Mouse (Mus musculus) G1E (cell line): ENCODE measurements around the gene Slc9a3r1. TPM values are rescaled to one million over a fixed set of nuclear protein-coding genes. Genes with fewer than 3 reads are reported as not detected.

Experiments
- ATAC-seq: 2 replicates; pipeline ENCODE4 v1.8.0; 2016; ENCODE audit warnings: mild to moderate bottlenecking; ENCODE audit not compliant: insufficient number of reproducible peaks, poor library complexity, low FRiP score, severe bottlenecking; ENCODE audit errors: extremely low read depth
- DNase-seq: peaks from one replicate; pipeline ENCODE4 v3.0.0; 2012; ENCODE audit warnings: low spot score
- H3K27me3 ChIP-seq: 2 replicates; pipeline ENCODE4 v1.6.1; 2012; ENCODE audit warnings: mild to moderate bottlenecking, low read length, inconsistent platforms; ENCODE audit not compliant: insufficient read depth
- H3K36me3 ChIP-seq: replicated peaks from 2 replicates; pipeline ENCODE3; 2012; ENCODE audit warnings: mild to moderate bottlenecking, inconsistent platforms
- H3K4me1 ChIP-seq: 2 replicates; pipeline ENCODE4 v1.6.1; 2012; ENCODE audit warnings: low read depth, low read length, inconsistent platforms, mixed read lengths; ENCODE audit not compliant: insufficient read depth
- H3K4me3 ChIP-seq: 2 replicates; pipeline ENCODE4 v1.5.1; 2012; ENCODE audit warnings: low read depth, mild to moderate bottlenecking, inconsistent platforms, low read length, moderate library complexity, mixed read lengths
- H3K9me3 ChIP-seq: replicated peaks from 2 replicates; pipeline ENCODE4 v1.6.1; 2012; ENCODE audit warnings: inconsistent platforms
- CTCF ChIP-seq: IDR thresholded peaks from 2 replicates; pipeline ENCODE4 v1.5.1; 2012; ENCODE audit warnings: low read depth, low read length, inconsistent platforms, mixed read lengths
- GATA1 ChIP-seq: IDR thresholded peaks from 2 replicates; pipeline ENCODE4 v1.6.1; 2012; ENCODE audit warnings: borderline replicate concordance, low read length, inconsistent platforms, mixed read lengths
- GATA2 ChIP-seq: IDR thresholded peaks from 2 replicates; pipeline ENCODE4 v1.6.1; 2012; ENCODE audit warnings: low read depth, low read length, inconsistent platforms, borderline replicate concordance
- POLR2AphosphoS5 ChIP-seq: IDR thresholded peaks from 2 replicates; pipeline ENCODE4 v1.6.1; 2012; ENCODE audit warnings: low read depth, low read length, inconsistent platforms; ENCODE audit not compliant: insufficient replicate concordance
- TAL1 ChIP-seq: conservative IDR thresholded peaks from 2 replicates; pipeline ENCODE4 v1.6.1; 2012; ENCODE audit warnings: low read depth, low read length, inconsistent platforms, mixed read lengths
- polyA plus RNA-seq: library from polyadenylated mRNA; stranded (reverse); fragments of >175 nt; gene quantifications from 2 replicates; pipeline ENCODE4 v1.2.3, GENCODE M21; 2012
- total RNA-seq, 2 experiments: library from RNA; stranded (forward) in 1 of 2; stranded (reverse) in 1 of 2; fragments of 200-1000 nt in 1 of 2; fragments of >200 nt in 1 of 2; fragmentation: Nextera tagmentation in 1 of 2; gene quantifications; 2 replicates each; pipeline ENCODE4 v1.2.3; 2014 to 2017

Gene Slc9a3r1
- total and polyA plus RNA-seq, 3 experiments = 57.3 to 357 (median 94.5) TPM

GRCm38 (mm10) chr11:115167631-115168249 is 4.6 kb downstream of the Slc9a3r1 start:
- DNase-seq = no peak
- Histone ChIP-seq H3K27me3 (no peaks in the 10 kb centered on the region), H3K4me3 (no peak overlapping the region; the same call in 1 of the 2 replicates), H3K4me1 (peaks cover 74% of the 10 kb centered on the region), H3K36me3 (peaks cover 80% of the 10 kb centered on the region), H3K9me3 (no peaks in the 10 kb centered on the region)
- TF ChIP-seq POLR2AphosphoS5 = no peak
- ATAC-seq = no peak

DNA sequence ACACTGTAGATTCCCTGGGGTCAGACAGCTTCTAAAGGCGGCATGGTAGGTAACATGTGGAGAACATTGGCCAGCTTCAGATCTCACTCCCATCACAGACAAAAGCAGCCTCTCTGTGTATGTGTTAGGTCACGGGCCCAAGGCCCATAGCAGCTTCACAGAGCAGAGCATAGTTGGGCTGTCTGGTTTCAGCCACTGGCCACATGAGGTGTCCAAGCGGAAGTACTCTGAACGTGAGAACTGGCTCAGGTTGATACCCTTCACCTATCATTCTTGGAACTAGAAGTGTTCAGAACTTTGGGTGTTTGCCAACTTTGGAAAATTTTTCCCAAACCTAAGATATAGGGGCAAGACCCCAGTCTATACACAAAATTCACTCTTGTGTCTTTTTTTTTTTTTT is 6.3 kb downstream of the Slc9a3r1 start:
- Histone ChIP-seq H3K4me3 (no peak overlapping the region), H3K27me3 (no peaks in the 10 kb centered on the region), H3K4me1 (peaks cover 89% of the 10 kb centered on the region), H3K36me3 (peaks cover 97% of the 10 kb centered on the region), H3K9me3 (no peaks in the 10 kb centered on the region)
- no peak for DNase-seq
- TF ChIP-seq GATA2 (no peak), CTCF (no peak)
- ATAC-seq = no peak

- DNase-seq = no peak
- Histone ChIP-seq H3K4me1 (peaks cover 84% of the 10 kb centered on the region), H3K27me3 (no peaks in the 10 kb centered on the region), H3K4me3 (no peak overlapping the region; the same call in 1 of the 2 replicates), H3K36me3 (peaks cover 98% of the 10 kb centered on the region), H3K9me3 (no peaks in the 10 kb centered on the region)
- no peak for ATAC-seq
- no peak for TF ChIP-seq CTCF
- TF ChIP-seq GATA1 = no peak
- no peak for TF ChIP-seq GATA2
- TF ChIP-seq POLR2AphosphoS5 = no peak
- TF ChIP-seq TAL1 = no peak
Measured at GRCm38 (mm10) chr11:115171125-115171524, 8.0 kb downstream of the Slc9a3r1 start.

DNA sequence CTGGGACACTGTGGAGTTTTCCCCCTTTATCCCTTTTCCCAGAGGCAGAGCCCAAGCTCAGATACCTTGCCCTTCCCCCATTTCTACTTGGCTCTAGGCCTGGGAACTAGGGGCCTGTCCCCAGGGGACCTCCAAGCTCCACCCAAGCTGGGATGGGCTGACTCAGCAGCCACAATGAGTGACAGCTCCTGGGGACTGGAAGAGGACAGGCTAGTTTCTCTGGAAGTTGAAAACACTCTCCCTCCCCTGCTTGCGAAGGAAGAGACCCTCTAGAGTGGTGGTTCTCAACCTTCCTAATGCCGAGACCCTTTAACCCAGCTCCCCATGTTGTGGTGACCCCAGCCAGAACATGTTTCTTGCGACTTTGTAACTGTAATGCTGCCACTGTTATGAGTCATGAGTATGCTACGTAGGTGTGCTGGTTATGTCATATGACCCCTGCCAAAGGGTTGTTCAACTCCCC is 9.7 kb downstream of the Slc9a3r1 start:
- DNase-seq = peak; percentile 81
- Histone ChIP-seq H3K27me3 (no peaks in the 10 kb centered on the region), H3K4me1 (peaks cover 80% of the 10 kb centered on the region), H3K36me3 (peaks cover 99% of the 10 kb centered on the region), H3K4me3 (peak overlapping the region; percentile 28; the same call in 1 of the 2 replicates), H3K9me3 (no peaks in the 10 kb centered on the region)
- ATAC-seq = peak; percentile 78
- TF ChIP-seq POLR2AphosphoS5 = no peak
- TF ChIP-seq GATA2 = no peak
- no peak for TF ChIP-seq CTCF
- TF ChIP-seq TAL1 = no peak
- no peak for TF ChIP-seq GATA1

DNA sequence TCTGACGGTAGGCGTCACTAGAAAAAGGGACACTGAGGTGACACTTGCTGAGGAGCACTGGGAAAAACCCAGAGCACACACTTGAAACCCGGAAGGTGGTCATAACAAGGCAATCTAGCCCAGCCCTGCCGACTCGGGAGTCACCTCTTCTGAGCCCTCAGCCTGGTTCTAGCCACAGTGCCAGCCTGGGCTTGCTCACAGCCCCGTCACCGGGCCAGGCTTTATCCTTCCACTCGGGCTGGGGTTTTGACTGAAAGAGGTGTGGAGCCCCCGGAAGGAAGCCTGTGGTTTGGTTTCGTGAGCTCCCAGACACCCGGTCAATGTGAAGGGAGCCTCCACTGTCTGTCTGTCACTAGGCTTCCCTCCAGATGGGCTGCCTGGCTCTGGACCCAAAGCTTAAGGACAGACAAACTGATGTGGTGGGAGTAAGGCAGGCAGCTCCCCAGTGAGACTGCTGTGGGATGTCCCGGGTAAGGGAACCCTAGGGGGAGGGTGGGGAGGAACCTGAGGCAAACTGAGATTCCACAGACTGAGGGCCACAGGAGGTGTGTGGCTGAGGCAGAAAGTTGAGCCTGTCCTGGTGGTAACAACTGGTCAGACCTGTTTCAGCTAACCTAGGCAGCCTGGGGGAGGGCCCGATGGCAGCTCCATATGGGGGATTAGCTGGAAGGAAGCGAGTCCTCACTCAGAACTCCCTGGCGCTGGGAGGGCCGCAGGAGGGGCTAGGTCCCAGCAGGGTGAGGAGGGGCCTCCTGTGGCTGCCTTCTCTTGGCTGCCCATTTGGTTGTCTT is 10.6 kb downstream of the Slc9a3r1 start:
- no peak for DNase-seq
- ATAC-seq = no peak
- Histone ChIP-seq H3K27me3 (no peaks in the 10 kb centered on the region), H3K36me3 (peaks cover 99% of the 10 kb centered on the region), H3K4me1 (peaks cover 75% of the 10 kb centered on the region), H3K9me3 (no peaks in the 10 kb centered on the region), H3K4me3 (no peak overlapping the region; the same call in 1 of the 2 replicates)
- TF ChIP-seq GATA2 (no peak), POLR2AphosphoS5 (no peak), TAL1 (no peak), CTCF (no peak), GATA1 (no peak)

- ATAC-seq (no peak), DNase-seq (no peak)
- no peak for TF ChIP-seq CTCF
- TF ChIP-seq GATA2 = no peak
- no peak for TF ChIP-seq POLR2AphosphoS5
- Histone ChIP-seq H3K4me1 (peaks cover 56% of the 10 kb centered on the region), H3K27me3 (no peaks in the 10 kb centered on the region), H3K36me3 (peaks cover 99% of the 10 kb centered on the region), H3K4me3 (no peak overlapping the region), H3K9me3 (no peaks in the 10 kb centered on the region)
Measured at GRCm38 (mm10) chr11:115176399-115177190, 13.5 kb downstream of the Slc9a3r1 start.
